Mouse (Mus musculus) spleen, adult 2 months (tissue): ENCODE data around the gene Gm21981. TPM values are rescaled to one million over a fixed set of nuclear protein-coding genes. Genes with fewer than 3 reads are reported as not detected.

Source experiments
- DNase-seq, 2 experiments: peaks; one replicate each; pipeline versions ENCODE4 v3.0.0 to v3.0.0-alpha.2; 2012 to 2021; ENCODE audit warnings: low spot score in 2 of 2, low read depth in 1 of 2
- H3K27ac ChIP-seq: fragments of 200-500 bp; 2 replicates; pipeline ENCODE4 v1.5.1; 2012; ENCODE audit warnings: low read length, inconsistent platforms; ENCODE audit not compliant: insufficient read depth
- H3K27me3 ChIP-seq: fragments of 200-500 bp; 2 replicates; pipeline ENCODE4 v1.6.1; 2012; ENCODE audit warnings: mild to moderate bottlenecking, moderate library complexity, low read length, inconsistent platforms; ENCODE audit not compliant: control insufficient read depth, insufficient read depth
- H3K36me3 ChIP-seq: fragments of 200-500 bp; 2 replicates; pipeline ENCODE4 v1.6.1; 2012; ENCODE audit warnings: mild to moderate bottlenecking, low read length, inconsistent platforms; ENCODE audit not compliant: control insufficient read depth, insufficient read depth
- H3K4me1 ChIP-seq: fragments of 200-500 bp; 2 replicates; pipeline ENCODE4 v1.6.1; 2011; ENCODE audit warnings: inconsistent platforms; ENCODE audit not compliant: control insufficient read depth, insufficient read depth, insufficient read length
- H3K4me3 ChIP-seq: fragments of 200-500 bp; 2 replicates; pipeline ENCODE4 v1.5.1; 2011; ENCODE audit warnings: mild to moderate bottlenecking, inconsistent platforms; ENCODE audit not compliant: insufficient read depth, insufficient read length; ENCODE audit errors: extremely low read depth
- CTCF ChIP-seq: fragments of 200-500 bp; IDR thresholded peaks from 2 replicates; pipeline ENCODE4 v1.5.1; 2011; ENCODE audit warnings: mild to moderate bottlenecking, inconsistent platforms; ENCODE audit not compliant: insufficient read depth, insufficient read length, insufficient replicate concordance; ENCODE audit errors: extremely low read depth
- POLR2A ChIP-seq: fragments of 200-500 bp; IDR thresholded peaks from 2 replicates; pipeline ENCODE4 v1.6.1; 2011; ENCODE audit warnings: low read depth, low read length, inconsistent platforms
- WGBS: fragments of 180-500 bp; shearing (Covaris S2); methylation state at CpG from one replicate; pipeline ENCODE4 v1.1.7; 2018; 5-methylcytosine and 5-hydroxymethylcytosine counted together
- polyA plus RNA-seq: library from polyadenylated mRNA; depleted of rRNA; stranded (reverse); fragments of >200 nt; gene quantifications from 2 replicates; pipeline ENCODE4 v1.2.3, GENCODE M21; 2012

Gene Gm21981
- polyA plus RNA-seq, 1 experiment = 0.50 TPM

DNA sequence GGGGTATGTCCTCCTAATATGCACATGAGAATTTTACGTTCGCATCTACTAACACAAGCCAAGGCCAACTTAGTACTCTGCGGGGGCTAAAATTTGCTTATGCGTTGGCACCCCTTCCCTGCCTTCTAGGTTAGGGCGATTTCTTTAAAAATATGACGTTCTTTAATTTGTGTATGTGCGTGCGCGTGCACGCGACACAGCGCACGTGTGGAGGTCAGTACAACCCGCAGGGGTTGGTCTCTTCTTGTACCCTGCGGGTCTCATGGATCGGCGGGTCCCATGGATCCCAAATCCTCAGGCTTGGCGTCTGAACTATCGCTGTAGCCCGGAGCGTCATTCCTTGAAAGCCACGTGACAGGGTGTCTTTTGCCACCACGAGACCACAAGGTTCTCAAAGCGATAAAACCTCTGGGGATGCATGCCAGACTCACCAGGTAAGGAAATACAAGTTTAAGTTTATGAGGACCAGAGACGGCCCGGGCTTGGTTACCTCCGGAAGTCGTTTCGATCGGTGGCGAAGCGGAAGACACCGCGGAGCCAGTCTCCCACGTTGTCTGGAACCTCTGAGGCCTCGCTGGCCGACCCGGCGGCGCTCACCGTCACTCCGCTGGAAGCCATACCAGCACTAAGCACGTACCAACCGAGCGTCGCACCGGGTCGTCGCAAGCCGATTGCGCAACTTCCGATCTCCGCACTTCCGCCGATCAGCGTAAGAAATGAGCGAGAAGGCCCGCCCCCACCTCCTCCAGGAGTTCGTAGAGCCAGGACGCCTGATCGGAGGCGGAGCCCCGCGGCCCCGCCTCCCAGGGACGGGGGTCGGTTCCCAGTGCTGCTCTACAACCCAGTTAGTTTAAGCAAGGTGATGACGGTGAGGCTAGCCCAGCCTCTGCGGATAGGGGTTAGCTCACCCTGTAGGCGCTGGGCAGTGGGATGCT lies 6.6 kb downstream of the Gm21981 start:
- Histone ChIP-seq H3K27me3 (no peaks in the 10 kb centered on the region), H3K27ac (peak overlapping the region; percentile 53), H3K4me3 (peak overlapping the region; percentile 80), H3K36me3 (peaks cover 2% of the 10 kb centered on the region; the same call in 1 of the 2 replicates), H3K4me1 (peaks cover 5% of the 10 kb centered on the region; the same call in 1 of the 2 replicates)
- DNase-seq = peak; percentile 90 to 92
- TF ChIP-seq CTCF = no peak
- TF ChIP-seq POLR2A = peak; percentile 78
- WGBS = 2% methylated on average over 70 of the region's 70 CpGs

DNA sequence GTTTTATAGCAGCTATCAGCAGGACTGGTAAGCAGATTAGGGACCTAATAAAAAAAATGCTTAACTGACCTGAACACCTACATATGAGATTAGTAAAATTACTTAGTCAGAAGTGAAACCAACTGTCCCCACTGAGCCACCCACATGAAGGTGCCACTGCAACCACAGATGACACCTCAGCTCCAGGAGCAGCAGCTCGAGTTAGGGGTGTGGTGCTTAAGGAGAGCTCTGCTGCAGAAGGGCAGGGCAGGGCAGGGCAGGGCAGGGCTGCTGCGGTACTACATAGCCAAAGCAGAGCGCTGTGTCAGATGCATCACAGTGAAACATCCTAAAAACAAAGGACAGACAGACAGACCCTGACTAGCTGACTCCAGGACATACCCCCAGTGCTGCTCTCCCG lies 11.4 kb downstream of the Gm21981 start:
- H3K27ac ChIP-seq = no peak overlapping the region
- 63% methylated on average over 4 of the region's 4 CpGs for WGBS
- no peaks in the 10 kb centered on the region for H3K27me3 ChIP-seq
- H3K4me3 ChIP-seq = no peak overlapping the region
- DNase-seq = no peak
- peaks cover 2% of the 10 kb centered on the region for H3K36me3 ChIP-seq
- H3K4me1 ChIP-seq = no peaks in the 10 kb centered on the region
- TF ChIP-seq POLR2A (no peak), CTCF (no peak)

DNA sequence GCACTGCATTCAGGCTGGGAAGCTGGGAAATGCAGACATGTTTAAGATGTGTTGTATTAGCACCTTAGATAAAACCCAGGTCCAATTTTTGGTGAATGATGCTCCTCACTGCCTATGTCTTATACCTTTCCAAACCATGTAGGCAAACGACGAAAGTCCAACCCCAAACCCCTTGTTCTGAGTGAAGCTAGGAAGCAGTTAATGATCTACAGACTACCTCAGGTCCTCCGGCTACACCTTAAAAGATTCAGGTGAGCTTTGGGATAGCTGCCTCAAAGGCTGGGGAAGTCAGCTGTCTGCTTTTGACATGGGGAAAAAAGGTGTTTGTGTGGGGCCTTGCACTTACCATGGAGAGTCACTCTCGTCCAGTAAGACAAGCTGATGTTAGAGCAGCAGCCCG lies 15.6 kb downstream of the Gm21981 start:
- H3K27ac ChIP-seq = no peak overlapping the region
- no peaks in the 10 kb centered on the region for H3K27me3 ChIP-seq
- no peaks in the 10 kb centered on the region for H3K4me1 ChIP-seq
- TF ChIP-seq POLR2A = no peak
- TF ChIP-seq CTCF = no peak
- H3K36me3 ChIP-seq = no peaks in the 10 kb centered on the region; the same call in none of the 2 replicates
- no peak overlapping the region for H3K4me3 ChIP-seq
- no peak for DNase-seq
- WGBS = 93% methylated on average over 5 of the region's 5 CpGs

DNA sequence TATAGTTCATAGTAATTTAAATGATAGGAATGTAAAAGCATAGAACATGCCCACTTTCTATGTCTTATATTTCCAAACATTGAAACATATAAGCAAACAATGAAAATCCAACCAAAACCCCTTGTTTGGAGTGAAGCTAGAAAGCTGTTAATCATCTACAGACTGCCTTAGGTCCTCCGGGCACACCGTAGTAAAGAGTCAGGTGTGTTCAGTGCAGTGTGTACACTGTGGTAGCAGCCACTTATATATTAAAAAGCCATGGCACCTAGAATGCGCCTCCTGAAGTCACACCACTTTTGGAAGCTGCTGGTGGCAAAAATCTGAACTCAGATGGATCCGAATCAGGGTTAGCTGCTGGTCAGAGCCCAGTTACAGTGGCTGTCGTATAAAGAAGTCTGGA lies 16.0 kb downstream of the Gm21981 start:
- no peak overlapping the region for H3K27ac ChIP-seq
- 95% methylated on average over 5 of the region's 5 CpGs for WGBS
- H3K36me3 ChIP-seq = no peaks in the 10 kb centered on the region; the same call in none of the 2 replicates
- no peak for TF ChIP-seq CTCF
- TF ChIP-seq POLR2A = no peak
- DNase-seq = no peak
- H3K27me3 ChIP-seq = no peaks in the 10 kb centered on the region
- no peak overlapping the region for H3K4me3 ChIP-seq
- H3K4me1 ChIP-seq = no peaks in the 10 kb centered on the region

DNA sequence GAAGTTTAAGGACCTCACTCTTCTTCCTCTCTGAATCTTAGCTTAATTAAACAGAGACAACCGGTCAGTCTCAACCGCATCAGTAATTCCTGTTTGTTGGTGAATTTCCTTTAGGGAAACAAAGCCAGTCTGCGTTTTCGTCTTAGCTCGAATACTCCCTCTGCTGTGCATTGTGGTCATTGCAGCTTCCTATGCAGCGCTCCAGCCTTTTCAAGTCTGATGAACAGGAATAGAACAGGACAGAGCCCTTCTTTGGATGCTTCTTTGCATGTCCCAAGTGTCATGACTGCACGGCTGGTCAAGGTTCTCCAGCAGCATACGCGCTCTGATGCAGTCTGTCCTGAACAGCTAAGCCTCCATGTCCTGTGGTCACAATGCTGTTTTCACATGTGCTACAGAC lies 17.7 kb downstream of the Gm21981 start:
- no peaks in the 10 kb centered on the region; the same call in none of the 2 replicates for H3K36me3 ChIP-seq
- peak in 1 of 2 experiments; percentile 37 for DNase-seq
- WGBS = 33% methylated on average over 9 of the region's 9 CpGs
- H3K27me3 ChIP-seq = no peaks in the 10 kb centered on the region; the same call in 1 of the 2 replicates
- peaks cover 3% of the 10 kb centered on the region; the same call in 1 of the 2 replicates for H3K4me1 ChIP-seq
- no peak overlapping the region for H3K4me3 ChIP-seq
- no peak overlapping the region for H3K27ac ChIP-seq
- TF ChIP-seq POLR2A (no peak), CTCF (peak; percentile 56; the same call in 1 of the 2 replicates)

DNA sequence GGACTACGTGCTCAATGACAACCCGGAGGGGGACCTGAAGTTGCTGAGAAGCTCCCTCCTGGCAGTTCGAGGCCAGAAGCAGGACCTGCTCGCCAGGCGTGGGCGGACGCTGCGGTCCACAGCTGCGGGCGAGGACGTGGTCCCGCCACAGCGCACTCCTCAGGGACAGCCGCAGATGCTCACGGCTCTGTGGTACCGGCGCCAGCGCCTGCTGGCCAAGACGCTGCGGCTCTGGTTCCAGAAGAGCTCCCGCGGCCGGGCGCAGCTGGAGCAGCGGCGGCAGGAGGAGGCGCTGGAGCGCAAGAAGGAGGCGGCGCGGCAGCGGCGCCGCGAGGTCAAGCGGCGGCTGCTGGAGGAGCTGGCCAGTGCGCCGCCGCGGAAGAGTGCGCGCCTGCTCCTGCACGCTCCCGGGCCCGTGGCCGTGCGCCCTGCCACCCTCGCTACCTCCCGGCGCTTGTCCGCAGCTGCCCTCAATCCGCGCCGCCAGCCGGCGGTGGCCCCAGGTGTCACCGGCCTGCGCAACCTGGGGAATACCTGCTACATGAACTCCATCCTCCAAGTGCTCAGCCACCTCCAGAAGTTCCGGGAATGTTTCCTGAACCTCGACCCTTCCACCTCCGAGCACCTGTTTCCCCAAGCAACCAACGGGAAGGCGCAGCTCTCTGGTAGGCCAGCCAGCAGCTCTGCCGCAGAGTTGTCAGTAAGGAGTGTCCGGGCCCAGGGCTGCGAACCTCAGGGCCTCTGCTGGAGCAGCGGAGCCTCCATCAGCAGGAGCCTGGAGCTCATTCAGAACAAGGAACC lies 21.7 kb downstream of the Gm21981 start:
- Histone ChIP-seq H3K27ac (no peak overlapping the region), H3K27me3 (no peaks in the 10 kb centered on the region; the same call in 1 of the 2 replicates), H3K36me3 (no peaks in the 10 kb centered on the region; the same call in 1 of the 2 replicates), H3K4me1 (peaks cover 3% of the 10 kb centered on the region; the same call in 1 of the 2 replicates), H3K4me3 (peak overlapping the region; percentile 15; the same call in 1 of the 2 replicates)
- no peak for DNase-seq
- 18% methylated on average over 68 of the region's 68 CpGs for WGBS
- TF ChIP-seq POLR2A (no peak), CTCF (no peak)

DNA sequence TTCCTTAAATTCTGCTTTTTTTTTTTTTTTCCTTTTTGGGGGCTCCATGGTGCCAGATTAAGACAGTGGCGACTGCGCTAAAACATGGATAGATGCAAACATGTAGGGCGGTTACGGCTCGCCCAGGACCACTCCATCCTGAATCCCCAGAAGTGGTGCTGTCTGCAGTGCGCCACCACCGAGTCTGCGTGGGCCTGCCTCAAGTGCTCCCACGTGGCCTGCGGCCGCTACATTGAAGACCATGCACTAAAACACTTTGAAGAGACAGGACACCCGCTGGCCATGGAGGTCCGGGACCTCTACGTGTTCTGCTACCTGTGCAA lies 22.3 kb downstream of the Gm21981 start:
- Histone ChIP-seq H3K36me3 (no peaks in the 10 kb centered on the region; the same call in 1 of the 2 replicates), H3K27ac (no peak overlapping the region), H3K4me1 (peaks cover 3% of the 10 kb centered on the region; the same call in 1 of the 2 replicates), H3K4me3 (no peak overlapping the region), H3K27me3 (no peaks in the 10 kb centered on the region; the same call in 1 of the 2 replicates)
- no peak for TF ChIP-seq POLR2A
- no peak for TF ChIP-seq CTCF
- WGBS = 67% methylated on average over 14 of the region's 14 CpGs
- no peak for DNase-seq
